Mouse (Mus musculus) E14TG2a.4 (cell line): ENCODE results near the gene 1700011M02Rik.

Experiments used
- CTCF ChIP-seq: conservative IDR thresholded peaks from 2 replicates; pipeline ENCODE4 v1.5.1; 2014; ENCODE audit warnings: low read length
- NANOG ChIP-seq: IDR thresholded peaks from 2 replicates; pipeline ENCODE4 v1.6.1; 2014; ENCODE audit warnings: borderline replicate concordance, low read length, mixed read lengths
- POU5F1 ChIP-seq: IDR thresholded peaks from 2 replicates; pipeline ENCODE4 v1.6.1; 2014; ENCODE audit warnings: low read length, borderline replicate concordance

DNA sequence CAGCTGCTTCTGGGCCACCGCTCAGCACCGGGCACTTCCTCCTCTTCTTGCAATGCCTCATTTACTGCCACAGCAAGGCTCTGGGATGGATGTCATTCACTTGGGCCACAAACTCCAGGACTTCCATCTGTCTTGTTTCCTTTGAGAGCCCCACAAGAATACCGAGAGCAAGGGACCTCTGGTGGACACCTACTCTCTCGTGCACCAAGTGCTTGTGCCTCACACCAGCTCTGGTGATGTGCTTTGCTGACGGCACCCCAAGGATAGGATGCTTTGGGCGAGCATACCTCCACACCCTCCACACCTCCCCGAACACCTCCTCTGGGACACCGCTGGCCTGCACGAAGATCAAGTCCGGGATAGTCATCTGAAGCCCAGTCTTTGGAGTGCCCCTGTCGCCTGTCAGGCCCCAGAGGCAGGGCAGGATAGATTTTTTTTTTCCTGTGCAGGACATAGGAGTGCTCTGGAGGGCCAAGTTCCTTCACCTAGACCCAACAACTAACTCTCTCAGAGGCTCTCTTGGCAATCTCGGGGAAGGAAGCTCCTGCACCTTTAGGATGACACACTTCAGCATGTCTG is 24.4 kb downstream of the 1700011M02Rik start:
- TF ChIP-seq CTCF (no peak), NANOG (no peak), POU5F1 (no peak)
